ENCODE assay signal across 8 mouse cellular contexts in the genomic region with DNA sequence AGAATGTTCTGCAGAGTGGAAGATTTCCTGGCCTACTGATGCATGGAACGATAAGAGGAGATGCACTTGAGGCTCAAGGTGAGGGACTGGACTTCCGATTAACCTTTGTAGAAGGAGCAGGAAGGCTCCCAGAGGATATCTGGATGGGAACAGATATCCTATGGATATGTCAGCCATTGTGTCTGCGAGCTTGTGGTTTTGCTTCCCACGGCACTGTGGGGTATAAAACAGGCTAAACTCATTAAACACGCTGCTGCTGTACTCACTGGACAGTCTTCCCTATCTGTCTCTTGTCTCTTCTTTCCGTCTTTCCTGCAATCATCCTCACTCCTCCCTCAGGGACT. TPM values are rescaled to one million over a fixed set of nuclear protein-coding genes. Genes with fewer than 3 reads are reported as not detected.
A peak's percentile ranks its signal among the peaks of the same experiment; 100 is the strongest.
DNase-seq lines count a peak whose midpoint lies in the region; ATAC-seq lines count a peak whose summit lies in the region.

No protein-coding gene starts in this region.

- no peaks in the 10 kb centered on the region for H3K27me3 ChIP-seq in neural tube, embryonic 11.5 days (ENCODE audit: control insufficient read depth, insufficient read depth, low read length)
- no peaks in the 10 kb centered on the region for H3K27me3 ChIP-seq in liver, embryonic 15.5 days

- no peak for DNase-seq in frontal cortex, postnatal 14 days (ENCODE audit: low spot score in 2 of 2)
- no peak for DNase-seq in neural tube, embryonic 11.5 days (ENCODE audit: low spot score)
- DNase-seq in neural tube, embryonic 10.5 days (ENCODE audit: extremely low spot score, low spot score): no peak
- no peak for DNase-seq in embryo, embryonic 11 days
- DNase-seq in right cerebral cortex, adult 18-20 months: no peak
- no peak for DNase-seq in embryo, embryonic 10 days (ENCODE audit: low spot score)

- ATAC-seq in frontal cortex, adult (ENCODE audit: low TSS enrichment): peak; percentile 20; the same call in 1 of the 2 replicates
- no peak for ATAC-seq in neural tube, embryonic 11.5 days (ENCODE audit: insufficient read depth, low FRiP score, low TSS enrichment)
- ATAC-seq in liver, embryonic 15.5 days (ENCODE audit: insufficient read depth): no peak

- no peak overlapping the region for H3K9ac ChIP-seq in neural tube, embryonic 11.5 days (ENCODE audit: low read length)
- H3K9ac ChIP-seq in liver, embryonic 15.5 days: no peak overlapping the region

- peak overlapping the region; percentile 27; the same call in 1 of the 2 replicates for H3K4me3 ChIP-seq in neural tube, embryonic 11.5 days (ENCODE audit: low read depth, low read length)
- H3K4me3 ChIP-seq in liver, embryonic 15.5 days (replicated peaks): peak overlapping the region; percentile 36; the same call in 1 of the 2 replicates

- H3K27ac ChIP-seq in neural tube, embryonic 11.5 days (ENCODE audit: low read depth, low read length): no peak overlapping the region
- no peak overlapping the region for H3K27ac ChIP-seq in liver, embryonic 15.5 days (replicated peaks)

- H3K9me3 ChIP-seq in neural tube, embryonic 11.5 days (ENCODE audit: control insufficient read depth, low read length): no peaks in the 10 kb centered on the region
- H3K9me3 ChIP-seq in liver, embryonic 15.5 days (replicated peaks): no peaks in the 10 kb centered on the region

- 46% methylated on average over 6 of the region's 6 CpGs for WGBS in neural tube, embryonic 11.5 days
- 32% methylated on average over 6 of the region's 6 CpGs for WGBS in liver, embryonic 15.5 days (ENCODE audit: insufficient replicate concordance)

- H3K4me2 ChIP-seq in neural tube, embryonic 11.5 days (ENCODE audit: low read depth): peak overlapping the region; percentile 40
- peak overlapping the region; percentile 53 for H3K4me2 ChIP-seq in liver, embryonic 15.5 days

- H3K4me1 ChIP-seq in neural tube, embryonic 11.5 days (ENCODE audit: control insufficient read depth, insufficient read depth, low read length): no peaks in the 10 kb centered on the region
- H3K4me1 ChIP-seq in liver, embryonic 15.5 days (replicated peaks): no peaks in the 10 kb centered on the region

- no peaks in the 10 kb centered on the region for H3K36me3 ChIP-seq in neural tube, embryonic 11.5 days (ENCODE audit: control insufficient read depth, insufficient read depth, low read length)
- no peaks in the 10 kb centered on the region for H3K36me3 ChIP-seq in liver, embryonic 15.5 days (replicated peaks)

RNA-seq across cellular contexts. Expression of a gene that starts 12.8 kb away (rescaled TPM):
- polyA plus RNA-seq in neural tube, embryonic 11.5 days (2014; fragmentation: Nextera tagmentation; extraction: Ambion mirVana): 2.1 and 3.5 TPM in 2 replicates
- 0.18 and 0.31 TPM in 2 replicates for polyA plus RNA-seq in liver, embryonic 15.5 days (2015; fragmentation: Nextera tagmentation; extraction: Ambion mirVana)

RNA-seq across cellular contexts. Expression of a gene that starts 19.4 kb away (rescaled TPM):
- polyA plus RNA-seq in neural tube, embryonic 11.5 days (2014; fragmentation: Nextera tagmentation; extraction: Ambion mirVana): not detected in 2 replicates
- polyA plus RNA-seq in liver, embryonic 15.5 days (2015; fragmentation: Nextera tagmentation; extraction: Ambion mirVana): not detected in 2 replicates

RNA-seq across cellular contexts. Expression of a gene that starts 30.2 kb away (rescaled TPM):
- polyA plus RNA-seq in neural tube, embryonic 11.5 days (2014; fragmentation: Nextera tagmentation; extraction: Ambion mirVana): 6.4 and 6.8 TPM in 2 replicates
- polyA plus RNA-seq in liver, embryonic 15.5 days (2015; fragmentation: Nextera tagmentation; extraction: Ambion mirVana): 1.3 and 1.4 TPM in 2 replicates
